Mouse (Mus musculus): ENCODE measurements around the gene L3mbtl4.

DNA sequence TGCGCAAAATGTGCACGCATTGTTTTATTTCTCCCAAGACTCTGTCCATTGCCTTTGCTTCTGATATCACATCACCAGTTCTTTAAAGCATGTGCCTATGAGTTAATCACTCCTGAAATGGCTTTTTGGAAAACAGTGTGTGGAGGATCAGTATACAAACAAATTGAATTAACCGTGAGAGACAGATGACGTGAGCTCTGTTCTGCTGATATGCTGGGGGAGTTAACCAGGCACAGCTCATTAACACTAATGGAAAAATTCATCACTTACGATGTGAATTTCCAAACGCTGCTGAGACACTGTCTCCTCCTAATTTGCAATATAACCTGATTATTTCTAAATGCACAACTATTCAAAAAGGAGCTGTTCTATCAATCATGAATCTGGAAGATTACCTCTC, 337.6 kb downstream of the L3mbtl4 start:
- TF ChIP-seq CTCF (IDR thresholded peaks at IDR 0.05) = no peak
- TF ChIP-seq EP300 (IDR thresholded peaks at IDR 0.05) = no peak

Measured in lung, postnatal 0 days (tissue).